Mouse (Mus musculus) adrenal gland, postnatal 4 days (tissue): ENCODE measurements around the gene Slc41a1. TPM values are rescaled to one million over a fixed set of nuclear protein-coding genes. Genes with fewer than 3 reads are reported as not detected.

ENCODE experiments used
- DNase-seq, 2 experiments: peaks; one replicate each; pipeline ENCODE4 v3.0.0; 2021 to 2022; ENCODE audit warnings: low spot score in 2 of 2, mixed read lengths in 2 of 2
- total RNA-seq, 2 experiments: library from RNA; stranded (reverse); gene quantifications; 2 replicates each; pipeline ENCODE4 v1.2.3; 2021

Slc41a1 gene
- total RNA-seq, 2 experiments from 2014 or later = 44.7 to 47.5 TPM

GRCm38 (mm10) chr1:131879816-131880215 is 52.5 kb downstream of the Slc41a1 start:
- DNase-seq = no peak

GRCm38 (mm10) chr1:131882787-131883186 is 55.5 kb downstream of the Slc41a1 start:
- no peak for DNase-seq

- DNase-seq = no peak
Measured at GRCm38 (mm10) chr1:131886173-131886572, 58.9 kb downstream of the Slc41a1 start.

DNA sequence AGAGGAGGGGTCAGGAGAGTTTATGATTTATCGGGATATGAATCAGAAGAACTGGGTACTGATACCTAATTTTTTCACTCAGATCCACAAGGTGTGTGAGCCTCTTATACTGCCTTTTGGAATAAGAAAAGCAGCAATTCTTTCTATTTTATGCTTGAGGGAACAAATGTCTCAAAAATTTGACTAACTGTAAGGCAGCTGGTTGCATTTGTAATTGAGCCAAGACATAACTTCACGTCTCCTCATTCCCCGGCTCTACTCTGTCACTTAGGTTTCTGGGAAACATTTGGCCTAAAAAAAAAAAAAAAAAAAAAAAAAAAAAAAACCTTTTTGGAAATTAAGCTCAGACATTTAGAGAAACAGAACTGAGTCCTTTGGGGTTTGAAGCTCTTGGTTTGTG is 59.3 kb downstream of the Slc41a1 start:
- DNase-seq = no peak

DNA sequence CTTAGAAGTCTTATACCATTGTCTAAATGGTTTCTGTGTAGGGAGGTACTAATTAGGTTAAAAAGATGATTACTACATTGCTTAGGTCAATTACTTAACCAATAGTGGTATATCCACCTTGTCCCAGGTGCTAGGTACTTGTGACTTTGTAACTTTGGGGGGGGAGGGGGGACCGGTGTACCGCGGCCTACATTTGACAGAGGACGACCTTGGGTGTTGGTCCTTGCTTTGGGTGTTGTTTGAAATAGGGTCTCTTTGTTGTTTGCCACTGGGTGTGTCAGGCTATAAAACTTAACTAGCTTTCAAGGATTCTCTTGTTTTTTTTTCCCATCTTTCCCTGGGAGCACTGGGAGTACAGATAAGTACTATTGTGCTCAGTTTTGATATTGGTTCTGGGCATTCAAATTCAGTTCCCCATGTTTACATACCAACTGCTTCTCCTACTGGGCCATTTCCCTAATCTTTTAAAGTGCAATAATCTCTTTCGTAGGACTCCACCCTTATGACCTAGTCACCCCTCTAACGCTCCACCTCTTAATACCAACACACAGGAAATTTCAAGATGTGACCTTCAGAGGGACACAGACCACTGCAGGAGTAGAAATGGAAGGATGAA is 62.9 kb downstream of the Slc41a1 start:
- DNase-seq = no peak

- no peak for DNase-seq
Measured at GRCm38 (mm10) chr1:131891436-131891835, 64.1 kb downstream of the Slc41a1 start.

Other genes starting within 250 kb of the Slc41a1 start
- gene Avpr1b, start 228.3 kb upstream of the Slc41a1 start, total RNA-seq = not detected
- gene Ctse, start 189.2 kb upstream of the Slc41a1 start, total RNA-seq = 10 to 100 TPM; 15.3 to 32.2 TPM
- gene Rab7b, start 138.8 kb upstream of the Slc41a1 start, total RNA-seq = 1 to 10 TPM; 4.6 to 5.3 TPM
- under 1 TPM; 0.51 to 0.73 TPM for gene Slc26a9, start 83.5 kb upstream of the Slc41a1 start, total RNA-seq
- gene Pm20d1, start 30.1 kb upstream of the Slc41a1 start, total RNA-seq = 10 to 100 TPM; 11.0 to 11.5 TPM
- gene Rab29, start 39.7 kb downstream of the Slc41a1 start, total RNA-seq = 10 to 100 TPM; 15.1 to 18.0 TPM
- gene Nucks1, start 83.0 kb downstream of the Slc41a1 start, total RNA-seq = 100 to 1,000 TPM; 191 to 192 TPM
- gene Slc45a3, start 135.5 kb downstream of the Slc41a1 start, total RNA-seq = 10 to 100 TPM; 11.6 to 15.1 TPM
- 100 to 1,000 TPM; 130 to 135 TPM for gene Elk4, start 180.1 kb downstream of the Slc41a1 start, total RNA-seq
- 1 to 10 TPM; 4.9 to 6.3 TPM for gene Mfsd4a, start 240.6 kb downstream of the Slc41a1 start, total RNA-seq